Mouse (Mus musculus): ENCODE results near the gene Trim17. TPM values are rescaled to one million over a fixed set of nuclear protein-coding genes. Genes with fewer than 3 reads are reported as not detected.
A peak's percentile ranks its signal among the peaks of the same experiment; 100 is the strongest.

The Trim17 gene
- polyA plus RNA-seq, 1 experiment from 2014 or later, result 0.51 TPM

- peak within 1 kb of the TSS; percentile 93 for H3K9ac ChIP-seq (ENCODE audit: low read depth, low read length)
- peak within 1 kb of the TSS; percentile 100 for H3K4me3 ChIP-seq (ENCODE audit: low read depth, low read length)
- H3K4me1 ChIP-seq (ENCODE audit: control insufficient read depth, insufficient read depth, low read length), result peaks cover 20% of the 10 kb centered on the region
- WGBS, result 0% methylated on average over 60 of the region's 64 CpGs
- no peaks in the 10 kb centered on the region for H3K27me3 ChIP-seq (replicated peaks; ENCODE audit: control insufficient read depth, insufficient read depth, low read length)
- ATAC-seq (ENCODE audit: low read depth), result peak; percentile 69
- H3K27ac ChIP-seq (replicated peaks; ENCODE audit: low read depth, low read length), result peak within 1 kb of the TSS; percentile 75
- H3K36me3 ChIP-seq (ENCODE audit: control insufficient read depth, insufficient read depth, low read length), result peaks cover 18% of the 10 kb centered on the region
- peak within 1 kb of the TSS; percentile 98 for H3K4me2 ChIP-seq (ENCODE audit: low read depth, low read length)
- peak; percentile 90 for DNase-seq (ENCODE audit: low spot score)
- H3K9me3 ChIP-seq (ENCODE audit: control insufficient read depth, low read length), result no peaks in the 10 kb centered on the region
These were observed 23.7 kb downstream of the Trim17 start, which contains the start of gene Trim11 for GRCm38 (mm10) chr11:58978027-58978705. Gene Trim11 (plus strand): TSS chr11:58978093.

- DNase-seq (ENCODE audit: low spot score), result no peak
- Histone ChIP-seq H3K27ac (replicated peaks; ENCODE audit: low read depth, low read length) (no peak overlapping the region), H3K9ac (ENCODE audit: low read depth, low read length) (peak overlapping the region; percentile 93), H3K36me3 (ENCODE audit: control insufficient read depth, insufficient read depth, low read length) (peaks cover 20% of the 10 kb centered on the region), H3K9me3 (ENCODE audit: control insufficient read depth, low read length) (no peaks in the 10 kb centered on the region), H3K4me2 (ENCODE audit: low read depth, low read length) (peak overlapping the region; percentile 98), H3K27me3 (replicated peaks; ENCODE audit: control insufficient read depth, insufficient read depth, low read length) (no peaks in the 10 kb centered on the region), H3K4me3 (ENCODE audit: low read depth, low read length) (peak overlapping the region; percentile 100), H3K4me1 (ENCODE audit: control insufficient read depth, insufficient read depth, low read length) (peaks cover 20% of the 10 kb centered on the region)
- 7% methylated on average over 5 of the region's 5 CpGs for WGBS
- ATAC-seq (ENCODE audit: low read depth), result no peak
These were observed 24.2 kb downstream of the Trim17 start for GRCm38 (mm10) chr11:58978706-58979030.

- Histone ChIP-seq H3K9ac (ENCODE audit: low read depth, low read length) (peak overlapping the region; percentile 93), H3K27me3 (replicated peaks; ENCODE audit: control insufficient read depth, insufficient read depth, low read length) (no peaks in the 10 kb centered on the region), H3K4me1 (ENCODE audit: control insufficient read depth, insufficient read depth, low read length) (peaks cover 20% of the 10 kb centered on the region), H3K9me3 (ENCODE audit: control insufficient read depth, low read length) (no peaks in the 10 kb centered on the region), H3K4me2 (ENCODE audit: low read depth, low read length) (peak overlapping the region; percentile 98), H3K36me3 (ENCODE audit: control insufficient read depth, insufficient read depth, low read length) (peaks cover 25% of the 10 kb centered on the region), H3K4me3 (ENCODE audit: low read depth, low read length) (peak overlapping the region; percentile 100), H3K27ac (replicated peaks; ENCODE audit: low read depth, low read length) (no peak overlapping the region)
- WGBS, result 71% methylated on average over 3 of the region's 3 CpGs
- ATAC-seq (ENCODE audit: low read depth), result no peak
- DNase-seq (ENCODE audit: low spot score), result no peak
These were observed 24.7 kb downstream of the Trim17 start for GRCm38 (mm10) chr11:58979183-58979582.

GRCm38 (mm10) chr11:58979661-58980060 lies 25.2 kb downstream of the Trim17 start:
- Histone ChIP-seq H3K9ac (ENCODE audit: low read depth, low read length) (peak overlapping the region; percentile 55), H3K4me3 (ENCODE audit: low read depth, low read length) (peak overlapping the region; percentile 100), H3K27ac (replicated peaks; ENCODE audit: low read depth, low read length) (no peak overlapping the region), H3K27me3 (replicated peaks; ENCODE audit: control insufficient read depth, insufficient read depth, low read length) (no peaks in the 10 kb centered on the region), H3K4me1 (ENCODE audit: control insufficient read depth, insufficient read depth, low read length) (peaks cover 20% of the 10 kb centered on the region), H3K9me3 (ENCODE audit: control insufficient read depth, low read length) (no peaks in the 10 kb centered on the region), H3K36me3 (ENCODE audit: control insufficient read depth, insufficient read depth, low read length) (peaks cover 26% of the 10 kb centered on the region), H3K4me2 (ENCODE audit: low read depth, low read length) (peak overlapping the region; percentile 98)
- no peak for DNase-seq (ENCODE audit: low spot score)
- ATAC-seq (ENCODE audit: low read depth), result no peak
- WGBS, result 63% methylated on average over 7 of the region's 7 CpGs

GRCm38 (mm10) chr11:58980381-58980990 lies 26.0 kb downstream of the Trim17 start:
- Histone ChIP-seq H3K4me1 (ENCODE audit: control insufficient read depth, insufficient read depth, low read length) (peaks cover 20% of the 10 kb centered on the region), H3K36me3 (ENCODE audit: control insufficient read depth, insufficient read depth, low read length) (peaks cover 31% of the 10 kb centered on the region), H3K4me3 (ENCODE audit: low read depth, low read length) (no peak overlapping the region), H3K9me3 (ENCODE audit: control insufficient read depth, low read length) (no peaks in the 10 kb centered on the region), H3K9ac (ENCODE audit: low read depth, low read length) (peak overlapping the region; percentile 55), H3K27me3 (replicated peaks; ENCODE audit: control insufficient read depth, insufficient read depth, low read length) (no peaks in the 10 kb centered on the region), H3K27ac (replicated peaks; ENCODE audit: low read depth, low read length) (no peak overlapping the region), H3K4me2 (ENCODE audit: low read depth, low read length) (peak overlapping the region; percentile 98)
- 60% methylated on average over 5 of the region's 5 CpGs for WGBS
- DNase-seq (ENCODE audit: low spot score) (peak; percentile 11), ATAC-seq (ENCODE audit: low read depth) (no peak)

- Histone ChIP-seq H3K27ac (replicated peaks; ENCODE audit: low read depth, low read length) (no peak overlapping the region), H3K27me3 (replicated peaks; ENCODE audit: control insufficient read depth, insufficient read depth, low read length) (no peaks in the 10 kb centered on the region), H3K9ac (ENCODE audit: low read depth, low read length) (no peak overlapping the region), H3K36me3 (ENCODE audit: control insufficient read depth, insufficient read depth, low read length) (peaks cover 42% of the 10 kb centered on the region), H3K4me3 (ENCODE audit: low read depth, low read length) (no peak overlapping the region), H3K4me1 (ENCODE audit: control insufficient read depth, insufficient read depth, low read length) (peaks cover 20% of the 10 kb centered on the region), H3K4me2 (ENCODE audit: low read depth, low read length) (no peak overlapping the region), H3K9me3 (ENCODE audit: control insufficient read depth, low read length) (no peaks in the 10 kb centered on the region)
- DNase-seq (ENCODE audit: low spot score) (peak; percentile 84), ATAC-seq (ENCODE audit: low read depth) (peak; percentile 59; the same call in 1 of the 2 replicates)
- WGBS, result 57% methylated on average over 14 of the region's 14 CpGs
These were observed 27.3 kb downstream of the Trim17 start for GRCm38 (mm10) chr11:58981541-58982447.

GRCm38 (mm10) chr11:58982471-58983097 lies 28.1 kb downstream of the Trim17 start:
- Histone ChIP-seq H3K9me3 (ENCODE audit: control insufficient read depth, low read length) (no peaks in the 10 kb centered on the region), H3K27me3 (replicated peaks; ENCODE audit: control insufficient read depth, insufficient read depth, low read length) (no peaks in the 10 kb centered on the region), H3K9ac (ENCODE audit: low read depth, low read length) (no peak overlapping the region), H3K4me3 (ENCODE audit: low read depth, low read length) (no peak overlapping the region), H3K27ac (replicated peaks; ENCODE audit: low read depth, low read length) (no peak overlapping the region), H3K36me3 (ENCODE audit: control insufficient read depth, insufficient read depth, low read length) (peaks cover 50% of the 10 kb centered on the region), H3K4me2 (ENCODE audit: low read depth, low read length) (no peak overlapping the region), H3K4me1 (ENCODE audit: control insufficient read depth, insufficient read depth, low read length) (peaks cover 20% of the 10 kb centered on the region)
- DNase-seq (ENCODE audit: low spot score) (no peak), ATAC-seq (ENCODE audit: low read depth) (no peak)
- 80% methylated on average over 18 of the region's 18 CpGs for WGBS

- DNase-seq (ENCODE audit: low spot score) (no peak), ATAC-seq (ENCODE audit: low read depth) (no peak)
- Histone ChIP-seq H3K4me1 (ENCODE audit: control insufficient read depth, insufficient read depth, low read length) (peaks cover 17% of the 10 kb centered on the region), H3K36me3 (ENCODE audit: control insufficient read depth, insufficient read depth, low read length) (peaks cover 62% of the 10 kb centered on the region), H3K27me3 (replicated peaks; ENCODE audit: control insufficient read depth, insufficient read depth, low read length) (no peaks in the 10 kb centered on the region), H3K27ac (replicated peaks; ENCODE audit: low read depth, low read length) (no peak overlapping the region), H3K4me3 (ENCODE audit: low read depth, low read length) (no peak overlapping the region), H3K9ac (ENCODE audit: low read depth, low read length) (no peak overlapping the region), H3K9me3 (ENCODE audit: control insufficient read depth, low read length) (no peaks in the 10 kb centered on the region), H3K4me2 (ENCODE audit: low read depth, low read length) (no peak overlapping the region)
- 89% methylated on average over 6 of the region's 6 CpGs for WGBS
These were observed 29.3 kb downstream of the Trim17 start for GRCm38 (mm10) chr11:58983691-58984341.
